Mouse (Mus musculus) limb, embryonic 12.5 days (tissue): ENCODE measurements at regions not wholly inside any gene's neighbourhood (a gene's known extent, or its start where the extent isn't known, plus 50 kb on each side); places are given as distances from the start of the nearest gene placed in this dataset.

Experiments
- ATAC-seq: fragments of 200-750 bp; cut with Nextera tagmentation; 2 replicates; pipeline ENCODE4 v1.8.0; 2017; ENCODE audit warnings: low read depth, moderate TSS enrichment; ENCODE audit not compliant: insufficient number of reproducible peaks, insufficient read depth, low FRiP score, low TSS enrichment
- H3K27ac ChIP-seq: fragments of 300-500 bp; sonication (generic); 2 replicates; pipeline ENCODE4 v1.5.1; 2016; ENCODE audit warnings: mild to moderate bottlenecking, moderate library complexity
- H3K27me3 ChIP-seq: fragments of 300-500 bp; sonication (generic); 2 replicates; pipeline ENCODE4 v1.6.1; 2016; ENCODE audit warnings: mild to moderate bottlenecking, moderate library complexity
- H3K36me3 ChIP-seq: fragments of 300-500 bp; sonication (generic); 2 replicates; pipeline ENCODE4 v1.6.1; 2016; ENCODE audit warnings: mild to moderate bottlenecking, moderate library complexity
- H3K4me1 ChIP-seq: fragments of 300-500 bp; sonication (generic); replicated peaks from 2 replicates; pipeline ENCODE4 v1.6.1; 2016
- H3K4me2 ChIP-seq: fragments of 300-500 bp; sonication (generic); 2 replicates; pipeline ENCODE4 v1.6.1; 2016; ENCODE audit warnings: mild to moderate bottlenecking, moderate library complexity
- H3K4me3 ChIP-seq: fragments of 300-500 bp; sonication (generic); replicated peaks from 2 replicates; pipeline ENCODE4 v1.5.1; 2016; ENCODE audit warnings: mild to moderate bottlenecking
- H3K9ac ChIP-seq: fragments of 300-500 bp; sonication (generic); replicated peaks from 2 replicates; pipeline ENCODE4 v1.6.1; 2016; ENCODE audit warnings: mild to moderate bottlenecking, moderate library complexity
- H3K9me3 ChIP-seq: fragments of 300-500 bp; sonication (generic); 2 replicates; pipeline ENCODE4 v1.6.1; 2016; ENCODE audit warnings: mild to moderate bottlenecking, moderate library complexity
- WGBS: fragments of 180-500 bp; shearing (Covaris S2); methylation state at CpG from one replicate; pipeline ENCODE4 v1.1.7; 2016; 5-methylcytosine and 5-hydroxymethylcytosine counted together

GRCm38 (mm10) chr3:115407946-115408642 is 306.8 kb downstream of the S1pr1 start:
- no peaks in the 10 kb centered on the region for H3K27me3 ChIP-seq
- peak; percentile 93 for ATAC-seq
- H3K36me3 ChIP-seq: no peaks in the 10 kb centered on the region
- no peak overlapping the region for H3K4me3 ChIP-seq
- H3K27ac ChIP-seq: peak overlapping the region; percentile 41
- H3K9ac ChIP-seq: no peak overlapping the region
- no peak overlapping the region for H3K4me2 ChIP-seq
- H3K4me1 ChIP-seq: 0 out of 2 replicates have a peak, but pooled peaks cover 4% of the 10 kb centered on the region
- no peaks in the 10 kb centered on the region for H3K9me3 ChIP-seq
- 49% methylated on average over 3 of the region's 3 CpGs for WGBS

GRCm38 (mm10) chr3:115403330-115403986 is 311.4 kb downstream of the S1pr1 start:
- WGBS: 71% methylated on average over 1 of the region's 1 CpGs
- Histone ChIP-seq H3K4me3 (no peak overlapping the region), H3K4me2 (no peak overlapping the region), H3K36me3 (no peaks in the 10 kb centered on the region), H3K9me3 (no peaks in the 10 kb centered on the region), H3K9ac (no peak overlapping the region), H3K4me1 (0 out of 2 replicates have a peak, but pooled peaks cover 4% of the 10 kb centered on the region), H3K27ac (no peak overlapping the region), H3K27me3 (no peaks in the 10 kb centered on the region)
- no peak for ATAC-seq

DNA sequence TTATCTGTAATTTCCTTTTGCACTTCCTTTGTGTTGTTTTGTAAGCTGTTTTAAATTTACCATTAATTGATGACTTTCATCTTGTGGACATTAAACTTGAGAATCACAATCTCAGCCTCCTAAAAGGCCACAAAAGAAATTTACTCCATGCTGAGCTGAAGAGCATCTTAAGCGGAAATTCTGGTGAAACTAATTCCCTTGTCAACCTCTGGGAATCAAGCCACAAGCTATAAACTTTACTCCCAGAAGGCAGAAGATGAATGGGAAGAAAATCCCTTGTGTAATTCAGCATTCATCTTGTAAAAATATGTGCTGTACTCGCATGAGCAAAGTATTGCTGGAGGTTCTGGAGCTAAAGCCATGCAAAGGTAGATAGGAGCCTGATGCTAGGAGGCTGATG is 350.0 kb downstream of the S1pr1 start:
- H3K9me3 ChIP-seq: no peaks in the 10 kb centered on the region
- H3K27ac ChIP-seq: no peak overlapping the region
- no peak overlapping the region for H3K4me3 ChIP-seq
- ATAC-seq: no peak
- no peaks in the 10 kb centered on the region for H3K36me3 ChIP-seq
- H3K27me3 ChIP-seq: no peaks in the 10 kb centered on the region
- H3K4me1 ChIP-seq: no peaks in the 10 kb centered on the region
- WGBS: 50% methylated on average over 2 of the region's 2 CpGs
- H3K4me2 ChIP-seq: no peak overlapping the region
- no peak overlapping the region for H3K9ac ChIP-seq
